In genomic region chr5:144356776-144357455, GRCm38 (mm10) we compare ENCODE assay signal across 8 mouse cellular contexts. TPM values are rescaled to one million over a fixed set of nuclear protein-coding genes. Genes with fewer than 3 reads are reported as not detected.
A peak's percentile ranks its signal among the peaks of the same experiment; 100 is the strongest.
DNase-seq lines count a peak whose midpoint lies in the region; ATAC-seq and TF ChIP-seq lines count a peak whose summit lies in the region.

No protein-coding gene starts in this region.

- peaks cover 35% of the 10 kb centered on the region for H3K27me3 ChIP-seq in erythroblast, embryonic 14.5 days (ENCODE audit: control insufficient read depth)
- H3K27me3 ChIP-seq in E14TG2a.4 (ENCODE audit: insufficient read depth, low read length): peaks cover 53% of the 10 kb centered on the region
- no peaks in the 10 kb centered on the region; the same call in 1 of the 2 replicates for H3K27me3 ChIP-seq in heart, embryonic 16.5 days (ENCODE audit: control insufficient read depth, insufficient read depth, low read length)
- 0 out of 2 replicates have a peak, but pooled peaks cover 3% of the 10 kb centered on the region for H3K27me3 ChIP-seq in lung, postnatal 0 days (replicated peaks; ENCODE audit: insufficient read depth, low read length)

- peak; percentile 44 for DNase-seq in lung, postnatal 0 days (ENCODE audit: low spot score)
- no peak for DNase-seq in right cerebral cortex, adult 18-20 months
- no peak for DNase-seq in right cerebral cortex, postnatal 10 days (ENCODE audit: low spot score in 2 of 2)
- DNase-seq in right cerebral cortex, postnatal 36 days (ENCODE audit: low spot score in 2 of 2): no peak

- H3K9ac ChIP-seq in heart, embryonic 16.5 days (ENCODE audit: low read length): peak overlapping the region; percentile 74
- peak overlapping the region; percentile 72 for H3K9ac ChIP-seq in lung, postnatal 0 days (replicated peaks; ENCODE audit: low read depth)

- no peak for ATAC-seq in erythroblast, adult 5-6 weeks (replicated peaks; ENCODE audit: low FRiP score, poor library complexity, severe bottlenecking)
- no peak for ATAC-seq in heart, embryonic 16.5 days (replicated peaks; ENCODE audit: extremely low read depth, insufficient read depth, low FRiP score)
- no peak for ATAC-seq in lung, postnatal 0 days

- WGBS in heart, embryonic 16.5 days: 10% methylated on average over 17 of the region's 17 CpGs
- 8% methylated on average over 17 of the region's 17 CpGs for WGBS in lung, postnatal 0 days

- H3K27ac ChIP-seq in heart, embryonic 16.5 days (ENCODE audit: low read length): peak overlapping the region; percentile 75
- H3K27ac ChIP-seq in lung, postnatal 0 days (ENCODE audit: low read length): peak overlapping the region; percentile 91

- H3K4me2 ChIP-seq in heart, embryonic 16.5 days (ENCODE audit: low read depth, low read length): peak overlapping the region; percentile 72
- H3K4me2 ChIP-seq in lung, postnatal 0 days (replicated peaks; ENCODE audit: low read depth, low read length): peak overlapping the region; percentile 77

- H3K4me3 ChIP-seq in erythroblast, embryonic 14.5 days (replicated peaks): peak overlapping the region; percentile 56
- peak overlapping the region; percentile 91 for H3K4me3 ChIP-seq in E14TG2a.4 (replicated peaks; ENCODE audit: low read length)
- peak overlapping the region; percentile 61 for H3K4me3 ChIP-seq in heart, embryonic 16.5 days (ENCODE audit: low read length)
- peak overlapping the region; percentile 60 for H3K4me3 ChIP-seq in lung, postnatal 0 days (ENCODE audit: low read depth, low read length)

- TF ChIP-seq EP300 in lung, postnatal 0 days (IDR thresholded peaks at IDR 0.05): no peak

- no peak for TF ChIP-seq CTCF in E14TG2a.4 (conservative IDR thresholded peaks at IDR 0.05; ENCODE audit: low read length)
- TF ChIP-seq CTCF in lung, postnatal 0 days (IDR thresholded peaks at IDR 0.05): no peak

- peaks cover 11% of the 10 kb centered on the region for H3K4me1 ChIP-seq in erythroblast, embryonic 14.5 days (ENCODE audit: control insufficient read depth)
- H3K4me1 ChIP-seq in E14TG2a.4 (replicated peaks; ENCODE audit: low read depth, low read length): peaks cover 13% of the 10 kb centered on the region
- H3K4me1 ChIP-seq in heart, embryonic 16.5 days (ENCODE audit: control insufficient read depth, insufficient read depth, low read length): peaks cover 4% of the 10 kb centered on the region; the same call in 1 of the 2 replicates
- H3K4me1 ChIP-seq in lung, postnatal 0 days (ENCODE audit: insufficient read depth, low read depth, low read length): no peaks in the 10 kb centered on the region

- H3K9me3 ChIP-seq in erythroblast, embryonic 14.5 days (ENCODE audit: control insufficient read depth, low read length): peaks cover 7% of the 10 kb centered on the region; the same call in 1 of the 2 replicates
- H3K9me3 ChIP-seq in E14TG2a.4 (ENCODE audit: low read length): no peaks in the 10 kb centered on the region
- no peaks in the 10 kb centered on the region for H3K9me3 ChIP-seq in heart, embryonic 16.5 days (replicated peaks; ENCODE audit: control insufficient read depth, low read length)
- no peaks in the 10 kb centered on the region for H3K9me3 ChIP-seq in lung, postnatal 0 days (ENCODE audit: low read length)

- H3K36me3 ChIP-seq in erythroblast, embryonic 14.5 days (ENCODE audit: control insufficient read depth): no peaks in the 10 kb centered on the region
- no peaks in the 10 kb centered on the region for H3K36me3 ChIP-seq in E14TG2a.4 (ENCODE audit: insufficient read depth, low read length)
- H3K36me3 ChIP-seq in heart, embryonic 16.5 days (ENCODE audit: control insufficient read depth, insufficient read depth): no peaks in the 10 kb centered on the region
- H3K36me3 ChIP-seq in lung, postnatal 0 days (ENCODE audit: insufficient read depth, low read length): no peaks in the 10 kb centered on the region

RNA-seq across cellular contexts. Expression of gene Baiap2l1, which starts 1.0 kb away (rescaled TPM):
- not detected in 2 replicates for polyA plus RNA-seq in erythroblast, embryonic 14.5 days (2012)
- total RNA-seq in erythroblast, adult 5-6 weeks (2015; ENCODE audit: low replicate concordance): not detected in 2 replicates
- total RNA-seq in erythroblast, adult 5-6 weeks (2017; ENCODE audit: low replicate concordance): not detected in 2 replicates
- 12.0 and 12.5 TPM in 2 replicates for polyA plus RNA-seq in heart, embryonic 16.5 days (2015; fragmentation: Nextera tagmentation; extraction: Ambion mirVana)
- polyA plus RNA-seq in lung, postnatal 0 days (2015; fragmentation: Nextera tagmentation; extraction: Ambion mirVana): 18.3 and 21.5 TPM in 2 replicates

Comparison
In these comparisons a context has a peak if more than half of its experiments do, and no peak if none do; other contexts are left out.
1. RNA of gene Baiap2l1, which starts 1.0 kb away (polyA plus RNA-seq): 18.3 to 21.5 TPM in lung, postnatal 0 days and 12.0 to 12.5 TPM in heart, embryonic 16.5 days; not detected in erythroblast, embryonic 14.5 days; every median in the first group is over 10 times any median in the second.
2. Peak in every context shown above with its lines, with median percentiles within 50 percentile points of each other: H3K4me3 ChIP-seq.